Mouse (Mus musculus): ENCODE results near the gene Arhgef3.

The Arhgef3 gene

DNA sequence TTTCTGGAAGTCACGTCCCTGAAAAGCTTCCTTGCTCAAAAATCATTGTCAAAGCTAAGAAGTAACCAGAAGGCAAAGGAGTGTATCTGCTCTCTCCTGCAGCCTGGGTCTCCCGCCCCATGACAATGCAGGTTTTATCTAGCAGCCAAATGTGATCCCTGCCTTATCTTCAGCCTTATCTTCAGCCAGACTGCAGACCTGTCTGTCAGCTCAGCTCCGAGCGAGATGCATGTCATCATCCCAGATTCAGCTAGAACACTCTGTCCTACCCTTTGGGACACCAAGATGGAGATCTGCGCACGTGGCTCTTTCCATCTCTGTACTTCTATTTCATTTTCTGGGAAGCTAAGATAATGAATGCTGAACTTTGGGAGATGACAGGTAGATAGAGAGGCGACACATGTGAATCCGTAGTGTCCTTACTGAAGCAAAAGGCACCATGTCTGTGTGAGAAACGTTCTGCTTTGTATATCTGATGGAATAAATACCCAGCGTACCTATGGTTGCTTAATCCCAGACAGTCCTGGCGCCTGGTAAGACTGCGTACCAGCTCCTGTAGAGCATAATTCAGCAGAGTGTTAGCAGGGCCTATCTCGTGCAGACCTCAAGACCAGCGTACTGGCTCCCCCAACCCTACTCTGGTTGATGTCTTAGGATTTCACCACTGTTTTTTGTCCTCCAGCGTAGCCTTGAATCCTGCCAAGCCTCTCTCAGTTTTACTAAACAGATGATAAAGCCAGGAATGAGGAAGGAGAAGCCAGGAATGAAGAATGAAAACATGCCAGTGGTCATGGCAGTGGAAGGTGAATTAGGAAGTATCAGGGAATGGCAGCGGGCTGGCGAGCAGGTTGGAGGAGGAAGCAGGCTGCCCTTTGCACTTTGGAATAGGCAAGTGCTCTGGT, 235.4 kb downstream of the Arhgef3 start:
- DNase-seq = peak; percentile 8

GRCm38 (mm10) chr14:27351051-27351475, 236.4 kb downstream of the Arhgef3 start:
- peak; percentile 9 for DNase-seq

DNA sequence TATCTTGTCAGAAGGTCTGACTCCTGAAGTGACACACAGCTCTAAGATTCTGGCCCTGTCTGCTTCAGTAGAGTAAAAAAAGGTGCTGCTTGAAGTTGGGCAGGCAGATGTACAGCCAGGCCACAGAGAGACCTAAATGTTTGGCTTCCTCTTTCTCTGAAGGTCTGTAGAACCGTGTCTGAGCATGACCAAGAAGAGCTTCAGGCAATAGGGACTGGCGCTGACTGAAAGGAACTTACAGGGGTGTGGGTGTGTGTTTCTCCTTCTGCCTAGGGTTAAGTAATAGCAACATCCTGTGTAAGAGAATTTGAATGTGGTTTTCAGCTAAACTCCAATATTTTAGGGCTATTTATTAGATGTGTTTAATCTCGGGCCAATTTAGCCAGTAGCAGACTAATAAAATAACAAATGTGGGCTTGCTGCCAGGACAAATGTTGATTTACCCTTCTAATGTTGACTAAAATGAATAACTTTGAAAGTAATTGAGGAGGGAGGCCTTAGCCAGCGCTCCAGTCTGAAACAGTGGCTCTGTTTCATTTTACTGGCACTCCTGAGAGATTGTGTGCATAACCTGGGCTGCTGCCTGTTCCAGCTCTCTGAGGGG, 236.9 kb downstream of the Arhgef3 start:
- peak; percentile 7 for DNase-seq

GRCm38 (mm10) chr14:27352470-27352869, 237.8 kb downstream of the Arhgef3 start:
- DNase-seq = no peak

GRCm38 (mm10) chr14:27355151-27355550, 240.5 kb downstream of the Arhgef3 start:
- DNase-seq = no peak

- DNase-seq = no peak
Measured at GRCm38 (mm10) chr14:27355937-27356336, 241.2 kb downstream of the Arhgef3 start.

DNA sequence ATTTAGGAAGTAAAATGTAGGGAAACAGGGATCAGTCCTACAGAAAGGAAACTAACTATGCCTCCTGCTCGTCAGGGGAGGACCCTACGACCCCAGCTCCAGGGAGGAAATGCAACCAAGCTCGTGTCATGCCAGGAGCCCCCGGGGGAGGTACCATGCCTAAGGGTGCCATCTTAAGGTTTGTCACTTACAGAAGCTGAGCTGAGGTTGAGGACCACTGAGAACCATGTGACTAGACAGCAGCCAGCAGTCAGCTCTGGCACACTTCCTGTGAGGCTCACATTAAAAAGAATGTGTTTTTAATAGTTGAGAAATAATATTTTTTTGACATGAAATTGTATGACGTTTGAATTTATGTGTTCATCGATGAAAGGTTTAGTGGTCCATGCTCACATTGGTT, 242.4 kb downstream of the Arhgef3 start:
- DNase-seq = no peak

- no peak for DNase-seq
Measured at GRCm38 (mm10) chr14:27358202-27358601, 243.5 kb downstream of the Arhgef3 start.

DNA sequence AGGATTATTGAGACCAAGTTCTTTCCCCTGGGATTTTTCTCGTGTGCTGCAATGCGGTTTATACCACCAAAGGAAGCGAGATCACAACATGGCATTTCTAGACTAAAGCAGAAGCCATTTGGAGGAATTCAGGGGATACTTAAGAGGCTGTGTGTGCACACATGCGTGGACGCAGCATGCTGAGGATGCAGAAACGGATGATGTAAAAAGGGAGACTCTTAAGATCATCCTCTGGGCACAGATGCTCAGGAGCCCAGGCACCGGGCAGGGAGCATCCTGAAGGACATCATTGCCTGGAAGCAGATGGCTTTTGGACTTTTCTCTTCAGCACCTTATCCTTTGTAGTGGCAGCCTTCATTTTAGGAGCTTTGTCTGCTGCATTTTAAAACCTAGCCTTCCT, 246.2 kb downstream of the Arhgef3 start:
- DNase-seq = no peak

DNA sequence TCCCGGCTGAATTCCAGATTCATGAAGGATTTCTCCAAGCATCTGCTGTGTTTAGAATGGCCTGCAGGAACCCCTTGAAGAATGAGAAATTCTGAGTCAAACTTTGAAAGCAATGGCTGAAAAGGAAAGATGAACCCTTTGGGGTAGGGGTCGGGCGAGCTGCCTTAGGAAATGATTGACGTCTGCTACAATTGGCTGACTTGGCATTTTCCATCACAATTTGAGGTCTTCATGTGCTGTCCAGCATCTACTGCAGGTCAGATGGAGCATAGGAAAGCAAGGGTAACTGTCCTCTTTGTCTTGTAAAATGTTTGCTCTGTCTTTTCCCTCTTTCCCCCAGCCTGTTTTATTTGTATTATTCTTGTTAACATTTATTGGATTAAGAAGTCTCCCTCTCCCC, 246.8 kb downstream of the Arhgef3 start:
- no peak for DNase-seq

DNA sequence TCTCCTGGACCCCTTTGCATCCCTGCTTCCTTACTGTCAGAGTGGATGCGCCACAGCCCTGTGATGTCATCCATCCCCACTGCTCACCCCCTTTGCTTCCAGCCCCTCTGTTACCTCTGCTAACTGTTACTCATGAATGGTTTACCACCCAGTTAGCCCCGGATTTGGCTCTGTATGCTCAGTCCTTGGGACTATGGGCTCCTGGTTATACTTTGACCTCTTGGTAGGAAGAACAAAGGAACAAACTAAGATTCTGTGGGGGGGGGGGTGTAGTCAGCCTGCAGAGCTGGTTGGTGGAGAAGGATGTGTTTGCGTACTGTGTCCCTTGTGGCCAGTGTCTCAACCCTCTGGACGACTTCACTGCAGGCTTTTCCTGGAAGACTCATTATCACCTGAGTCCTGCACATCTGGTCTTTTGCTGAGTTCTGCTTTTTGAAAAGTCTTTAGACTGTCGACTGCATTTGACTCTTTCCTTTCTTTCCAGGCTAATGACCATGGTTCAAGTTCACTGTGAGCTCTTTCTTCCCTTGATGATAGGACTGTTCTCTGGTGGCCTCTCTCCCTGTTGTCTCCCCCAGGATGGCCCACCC, 250.1 kb downstream of the Arhgef3 start:
- no peak for DNase-seq

- no peak for DNase-seq
Measured at GRCm38 (mm10) chr14:27367117-27367711, 252.5 kb downstream of the Arhgef3 start.

- DNase-seq = no peak
Measured at GRCm38 (mm10) chr14:27368619-27369018, 253.9 kb downstream of the Arhgef3 start.

DNA sequence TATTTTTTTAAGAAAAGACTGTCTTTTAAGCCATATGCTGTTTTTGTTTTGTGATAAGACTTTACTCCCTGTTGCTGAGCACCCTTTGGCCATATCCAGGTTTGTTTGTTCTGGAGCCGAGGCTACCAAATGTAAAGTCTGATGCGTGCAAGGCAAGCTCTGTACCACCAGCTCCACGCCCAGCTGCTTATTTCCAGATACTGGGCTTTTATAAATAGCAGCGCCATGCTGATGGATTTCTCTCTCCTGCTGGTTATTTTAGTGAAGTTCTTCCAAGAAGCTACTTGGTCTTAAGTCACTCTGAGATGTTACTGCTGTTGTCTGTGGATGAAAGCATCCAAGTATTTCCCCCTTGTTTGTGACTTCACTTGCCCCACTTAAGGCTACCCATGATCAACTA, 254.8 kb downstream of the Arhgef3 start:
- DNase-seq = no peak

DNA sequence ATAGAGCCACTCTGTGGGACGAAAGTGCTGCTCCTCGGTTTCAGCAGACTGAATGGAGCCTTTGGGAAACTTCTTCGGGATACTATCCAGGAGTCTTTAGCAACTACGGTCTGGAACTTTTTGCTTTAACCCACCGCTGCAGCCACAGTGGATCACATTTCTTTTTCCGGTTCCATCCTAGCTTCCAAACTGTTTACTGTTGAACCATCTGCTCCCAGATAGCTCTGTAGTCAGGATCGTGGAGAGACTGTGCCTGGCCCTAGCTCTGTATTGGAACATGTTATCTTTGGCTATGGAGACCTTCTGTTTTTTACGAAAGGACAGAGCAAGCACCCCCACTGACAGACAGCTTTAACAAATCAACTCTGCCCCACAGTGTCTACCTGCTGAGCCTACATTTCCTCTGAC, 257.0 kb downstream of the Arhgef3 start:
- peak; percentile 85 for DNase-seq

- no peak for DNase-seq
Measured at GRCm38 (mm10) chr14:27373498-27373897, 258.8 kb downstream of the Arhgef3 start.

DNA sequence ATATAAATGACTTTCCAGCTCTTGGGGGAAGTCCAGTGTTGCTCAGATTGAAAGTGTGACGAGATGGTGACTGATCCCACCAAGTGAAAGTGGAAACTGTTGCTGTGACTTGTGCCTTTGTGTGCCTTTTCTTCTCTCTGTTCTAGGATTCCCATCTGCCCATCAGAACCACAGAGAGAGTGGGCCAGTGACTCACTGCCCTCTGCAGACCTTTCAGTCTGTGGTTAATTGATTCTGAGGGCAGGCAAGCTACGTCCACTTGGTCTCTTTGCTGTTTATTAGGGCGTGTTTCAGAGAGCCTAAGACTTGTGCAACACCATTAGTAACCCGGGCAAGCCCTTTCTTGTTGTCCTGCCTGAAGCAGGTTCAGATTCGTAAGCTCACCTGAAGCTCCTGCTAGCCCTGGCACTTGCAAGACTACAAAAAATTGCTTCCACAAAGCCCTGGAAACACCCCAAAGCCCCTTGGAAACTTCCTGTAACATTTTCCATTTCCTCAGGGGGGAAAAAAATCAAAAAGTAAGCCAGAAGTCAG, 261.5 kb downstream of the Arhgef3 start:
- no peak for DNase-seq

DNA sequence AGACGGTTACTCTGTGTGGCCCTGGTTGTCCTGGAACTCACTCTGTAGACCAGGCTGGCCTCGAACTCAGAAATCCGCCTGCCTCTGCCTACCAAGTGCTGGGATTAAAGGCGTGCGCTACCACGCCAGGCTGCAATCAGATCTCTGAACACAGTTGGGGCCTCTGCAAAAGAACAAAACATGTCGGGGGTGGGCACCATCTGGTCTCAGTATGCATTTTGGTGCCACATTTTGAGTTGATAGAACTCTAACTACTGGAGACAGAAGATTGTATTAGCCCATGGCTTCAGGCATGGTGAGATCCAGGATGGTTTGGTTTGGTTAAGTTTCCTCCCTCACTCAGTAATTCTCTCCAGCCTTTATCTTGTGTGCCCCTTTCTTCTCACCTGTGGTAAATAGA, 264.0 kb downstream of the Arhgef3 start:
- DNase-seq = no peak

DNA sequence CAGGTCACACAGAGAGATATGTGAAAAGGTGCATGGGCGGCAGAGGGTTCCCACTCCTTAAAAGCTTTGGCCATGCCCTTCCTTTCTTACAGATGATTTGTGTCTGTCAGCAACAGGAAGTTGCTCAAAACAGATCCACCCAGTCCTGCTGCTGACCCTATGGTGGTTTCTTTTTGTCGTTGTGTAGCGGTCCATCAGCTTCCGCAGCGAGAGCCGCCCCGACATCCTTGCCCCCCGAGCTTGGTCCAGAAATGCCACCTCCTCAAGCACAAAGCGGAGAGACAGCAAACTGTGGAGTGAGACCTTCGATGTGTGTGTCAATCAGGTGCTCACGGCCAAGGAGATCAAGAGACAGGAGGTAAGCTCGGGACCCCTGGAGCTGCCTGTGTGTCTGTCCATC, 264.7 kb downstream of the Arhgef3 start:
- DNase-seq = no peak

- DNase-seq = no peak
Measured at GRCm38 (mm10) chr14:27381459-27381858, 266.8 kb downstream of the Arhgef3 start.

- DNase-seq = no peak
Measured at GRCm38 (mm10) chr14:27383321-27383830, 268.7 kb downstream of the Arhgef3 start.

- DNase-seq = no peak
Measured at GRCm38 (mm10) chr14:27384143-27384542, 269.4 kb downstream of the Arhgef3 start.

- no peak for DNase-seq
Measured at GRCm38 (mm10) chr14:27388616-27389015, 273.9 kb downstream of the Arhgef3 start.
